Mouse (Mus musculus): ENCODE measurements at regions not wholly inside any gene's neighbourhood (a gene's known extent, or its start where the extent isn't known, plus 50 kb on each side); places are given as distances from the start of the nearest gene placed in this dataset.

DNA sequence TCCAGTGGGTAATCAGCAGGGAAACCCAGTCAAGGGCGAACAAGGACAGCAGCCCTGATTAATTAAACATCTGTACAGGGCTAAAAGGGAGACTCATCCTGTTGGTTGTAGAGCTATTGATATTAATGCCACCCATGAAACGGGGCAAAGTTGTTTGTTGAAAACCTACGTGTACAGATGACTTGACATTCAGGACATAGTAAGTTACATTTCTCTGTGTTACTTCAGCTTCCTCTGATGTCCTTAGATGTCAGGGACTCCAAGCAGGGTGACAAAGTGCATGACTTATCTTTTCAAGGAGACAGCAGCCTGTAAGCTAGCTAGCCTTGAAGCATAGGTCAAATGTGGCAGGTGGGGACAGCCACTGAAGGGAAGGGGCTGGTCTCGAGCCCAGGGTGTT, 390.5 kb downstream of the Ccdc171 start:
- H3K36me3 ChIP-seq (ENCODE audit: control insufficient read depth, insufficient read depth, low read length), result no peaks in the 10 kb centered on the region
- H3K4me3 ChIP-seq (ENCODE audit: low read depth, low read length), result no peak overlapping the region
- no peak overlapping the region for H3K9ac ChIP-seq (ENCODE audit: low read depth, low read length)
- no peaks in the 10 kb centered on the region for H3K4me1 ChIP-seq (replicated peaks; ENCODE audit: control insufficient read depth, insufficient read depth, low read length)
- H3K27ac ChIP-seq (ENCODE audit: low read depth, low read length), result no peak overlapping the region
- 73% methylated on average over 4 of the region's 4 CpGs for WGBS
- no peaks in the 10 kb centered on the region for H3K27me3 ChIP-seq (ENCODE audit: control insufficient read depth, insufficient read depth, low read length)
- H3K4me2 ChIP-seq (replicated peaks; ENCODE audit: low read depth, low read length), result no peak overlapping the region
- no peaks in the 10 kb centered on the region for H3K9me3 ChIP-seq (ENCODE audit: control insufficient read depth, low read length)
- DNase-seq (ENCODE audit: low spot score) (no peak), ATAC-seq (ENCODE audit: low FRiP score) (no peak)

DNA sequence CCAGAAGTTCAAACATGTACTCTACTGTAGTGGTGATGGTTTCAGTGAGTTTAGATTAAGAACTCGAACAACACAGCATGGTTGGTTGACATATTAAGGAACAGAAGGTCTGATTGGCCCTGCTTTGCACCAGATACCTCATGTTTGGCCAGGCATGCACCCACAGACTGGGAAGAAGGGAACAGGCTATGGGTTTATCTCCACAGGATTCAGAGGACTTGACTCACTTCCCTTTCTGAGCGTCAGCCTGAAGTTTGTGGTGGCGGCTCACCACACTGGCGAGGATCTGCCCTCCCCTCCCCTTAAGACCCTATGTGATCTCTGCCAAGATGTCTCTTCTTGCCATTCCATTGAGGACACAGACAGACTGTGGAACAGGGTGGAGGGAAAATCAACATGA, 391.7 kb downstream of the Ccdc171 start:
- H3K4me1 ChIP-seq (replicated peaks; ENCODE audit: control insufficient read depth, insufficient read depth, low read length), result no peaks in the 10 kb centered on the region
- no peak overlapping the region for H3K9ac ChIP-seq (ENCODE audit: low read depth, low read length)
- H3K4me3 ChIP-seq (ENCODE audit: low read depth, low read length), result no peak overlapping the region
- DNase-seq (ENCODE audit: low spot score), result no peak
- no peaks in the 10 kb centered on the region for H3K9me3 ChIP-seq (ENCODE audit: control insufficient read depth, low read length)
- no peak for ATAC-seq (ENCODE audit: low FRiP score)
- no peak overlapping the region for H3K27ac ChIP-seq (ENCODE audit: low read depth, low read length)
- no peaks in the 10 kb centered on the region for H3K27me3 ChIP-seq (ENCODE audit: control insufficient read depth, insufficient read depth, low read length)
- no peaks in the 10 kb centered on the region for H3K36me3 ChIP-seq (ENCODE audit: control insufficient read depth, insufficient read depth, low read length)
- H3K4me2 ChIP-seq (replicated peaks; ENCODE audit: low read depth, low read length), result no peak overlapping the region
- WGBS, result 89% methylated on average over 4 of the region's 4 CpGs

DNA sequence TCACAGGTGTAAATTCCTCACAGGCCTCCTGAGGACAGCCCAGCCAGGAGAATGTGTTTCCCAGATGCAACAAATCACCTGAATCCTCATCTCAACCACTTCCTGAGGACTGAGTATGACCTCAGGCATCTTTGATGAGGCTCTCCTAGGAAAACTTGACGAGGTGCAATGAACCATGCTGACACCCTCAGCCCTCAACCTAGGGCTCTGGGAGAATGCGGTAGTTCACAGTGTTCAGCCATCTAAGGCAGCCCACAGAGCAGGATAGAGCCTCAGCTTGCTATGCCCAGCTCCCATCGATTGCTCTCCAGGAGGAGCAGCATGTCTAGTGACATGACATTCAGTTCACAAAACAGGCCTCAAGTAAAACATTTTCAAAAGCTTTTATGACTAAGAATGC, 392.7 kb downstream of the Ccdc171 start:
- WGBS, result 83% methylated on average over 3 of the region's 3 CpGs
- no peak overlapping the region for H3K27ac ChIP-seq (ENCODE audit: low read depth, low read length)
- no peaks in the 10 kb centered on the region for H3K9me3 ChIP-seq (ENCODE audit: control insufficient read depth, low read length)
- H3K27me3 ChIP-seq (ENCODE audit: control insufficient read depth, insufficient read depth, low read length), result no peaks in the 10 kb centered on the region
- no peak overlapping the region for H3K9ac ChIP-seq (ENCODE audit: low read depth, low read length)
- no peak overlapping the region for H3K4me3 ChIP-seq (ENCODE audit: low read depth, low read length)
- H3K4me2 ChIP-seq (replicated peaks; ENCODE audit: low read depth, low read length), result no peak overlapping the region
- ATAC-seq (ENCODE audit: low FRiP score) (no peak), DNase-seq (ENCODE audit: low spot score) (no peak)
- H3K36me3 ChIP-seq (ENCODE audit: control insufficient read depth, insufficient read depth, low read length), result no peaks in the 10 kb centered on the region
- no peaks in the 10 kb centered on the region for H3K4me1 ChIP-seq (replicated peaks; ENCODE audit: control insufficient read depth, insufficient read depth, low read length)

DNA sequence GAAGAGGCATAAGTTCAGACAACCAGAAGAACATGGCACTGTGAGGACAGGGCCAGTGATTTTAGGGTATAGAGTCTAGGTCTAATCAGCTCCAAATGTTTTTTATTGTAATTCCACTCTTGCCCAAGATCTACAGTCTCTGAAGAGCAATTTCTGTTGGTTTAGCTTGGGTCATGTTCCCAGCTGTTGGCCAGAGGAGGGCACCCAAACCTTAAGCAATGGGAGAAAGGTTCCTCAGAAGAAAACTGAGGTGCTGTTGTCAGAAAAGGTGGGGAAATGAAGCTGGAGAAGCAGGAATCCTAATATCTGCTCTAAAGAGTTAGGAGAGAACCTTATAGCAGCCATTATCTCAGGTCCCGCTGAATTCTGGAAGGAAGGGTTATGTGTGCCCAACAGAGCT, 393.7 kb downstream of the Ccdc171 start:
- Histone ChIP-seq H3K4me2 (replicated peaks; ENCODE audit: low read depth, low read length) (no peak overlapping the region), H3K9ac (ENCODE audit: low read depth, low read length) (no peak overlapping the region), H3K9me3 (ENCODE audit: control insufficient read depth, low read length) (no peaks in the 10 kb centered on the region), H3K27me3 (ENCODE audit: control insufficient read depth, insufficient read depth, low read length) (no peaks in the 10 kb centered on the region), H3K4me1 (replicated peaks; ENCODE audit: control insufficient read depth, insufficient read depth, low read length) (no peaks in the 10 kb centered on the region), H3K27ac (ENCODE audit: low read depth, low read length) (no peak overlapping the region), H3K4me3 (ENCODE audit: low read depth, low read length) (no peak overlapping the region), H3K36me3 (ENCODE audit: control insufficient read depth, insufficient read depth, low read length) (no peaks in the 10 kb centered on the region)
- DNase-seq (ENCODE audit: low spot score) (no peak), ATAC-seq (ENCODE audit: low FRiP score) (no peak)
- 95% methylated on average over 1 of the region's 1 CpGs for WGBS

DNA sequence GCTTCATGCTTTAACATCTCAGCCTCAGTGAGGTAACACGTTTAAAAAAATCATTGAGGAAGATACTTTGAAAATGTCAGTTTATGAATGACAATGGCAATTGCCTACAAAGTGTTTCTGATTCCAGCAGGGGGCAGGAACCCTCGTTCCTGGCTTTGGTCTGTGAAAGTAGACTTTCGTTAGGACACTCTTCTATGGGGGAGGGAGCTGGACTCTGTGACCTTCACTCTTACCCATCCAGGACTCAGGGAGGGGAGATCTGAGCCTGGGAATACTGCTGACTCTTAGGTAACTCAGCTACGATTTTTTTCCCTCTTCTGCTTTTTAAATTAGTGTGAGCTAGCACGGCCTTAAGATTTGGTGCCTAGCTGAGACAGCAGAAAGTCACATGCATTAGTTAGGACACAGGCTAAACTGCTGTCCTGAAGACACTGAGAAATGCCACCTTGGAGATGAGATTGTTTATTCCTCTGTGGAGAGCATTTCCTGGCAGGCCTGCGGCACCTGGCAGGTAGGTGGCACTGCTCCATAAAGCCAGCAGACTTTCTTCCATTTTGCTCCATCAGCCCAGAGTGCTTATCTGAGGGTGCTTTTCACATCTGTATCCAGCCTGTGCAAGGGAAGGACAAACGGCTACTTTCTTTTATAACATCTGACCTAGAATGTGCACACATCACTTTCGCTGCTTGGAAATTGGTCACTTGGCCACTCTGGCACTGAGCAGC, 399.9 kb downstream of the Ccdc171 start:
- DNase-seq (ENCODE audit: low spot score) (no peak), ATAC-seq (ENCODE audit: low FRiP score) (no peak)
- WGBS, result 65% methylated on average over 8 of the region's 8 CpGs

DNA sequence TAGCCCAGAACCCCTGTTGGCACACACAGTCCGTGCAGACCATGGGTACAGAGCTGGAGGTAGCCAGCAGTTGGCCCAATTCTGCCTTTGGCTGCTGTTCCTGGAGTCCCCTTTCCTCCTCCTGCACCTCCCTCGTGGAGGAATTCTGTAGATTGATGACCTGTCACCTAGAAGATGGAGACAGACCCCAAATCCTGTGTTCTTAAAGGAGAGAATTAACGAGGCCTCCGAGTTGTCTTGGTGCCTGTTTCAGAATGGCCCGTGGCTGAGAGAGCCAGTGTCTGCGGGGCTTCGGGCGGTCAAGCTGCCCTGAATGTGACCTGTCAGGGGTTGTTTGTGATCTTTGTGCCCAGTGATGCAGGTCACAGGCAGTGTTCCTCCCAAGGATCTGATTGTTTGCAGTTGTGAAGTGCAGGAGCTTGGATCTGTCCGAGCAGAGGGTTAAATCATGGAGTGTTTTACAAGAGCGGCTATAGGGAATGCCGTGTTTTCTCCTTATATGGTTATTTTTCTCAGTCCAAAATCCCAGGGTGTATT, 400.9 kb downstream of the Ccdc171 start:
- H3K27me3 ChIP-seq (ENCODE audit: control insufficient read depth, insufficient read depth, low read length), result no peaks in the 10 kb centered on the region

More for the DNA sequence above, 399.9 kb downstream of the Ccdc171 start:
- no peaks in the 10 kb centered on the region for H3K4me1 ChIP-seq (replicated peaks; ENCODE audit: control insufficient read depth, insufficient read depth, low read length)
- no peak overlapping the region for H3K27ac ChIP-seq (ENCODE audit: low read depth, low read length)
- H3K9ac ChIP-seq (ENCODE audit: low read depth, low read length), result no peak overlapping the region
- H3K36me3 ChIP-seq (ENCODE audit: control insufficient read depth, insufficient read depth, low read length), result no peaks in the 10 kb centered on the region
- H3K27me3 ChIP-seq (ENCODE audit: control insufficient read depth, insufficient read depth, low read length), result no peaks in the 10 kb centered on the region
- no peak overlapping the region for H3K4me2 ChIP-seq (replicated peaks; ENCODE audit: low read depth, low read length)
- H3K4me3 ChIP-seq (ENCODE audit: low read depth, low read length), result no peak overlapping the region
- H3K9me3 ChIP-seq (ENCODE audit: control insufficient read depth, low read length), result no peaks in the 10 kb centered on the region

DNA sequence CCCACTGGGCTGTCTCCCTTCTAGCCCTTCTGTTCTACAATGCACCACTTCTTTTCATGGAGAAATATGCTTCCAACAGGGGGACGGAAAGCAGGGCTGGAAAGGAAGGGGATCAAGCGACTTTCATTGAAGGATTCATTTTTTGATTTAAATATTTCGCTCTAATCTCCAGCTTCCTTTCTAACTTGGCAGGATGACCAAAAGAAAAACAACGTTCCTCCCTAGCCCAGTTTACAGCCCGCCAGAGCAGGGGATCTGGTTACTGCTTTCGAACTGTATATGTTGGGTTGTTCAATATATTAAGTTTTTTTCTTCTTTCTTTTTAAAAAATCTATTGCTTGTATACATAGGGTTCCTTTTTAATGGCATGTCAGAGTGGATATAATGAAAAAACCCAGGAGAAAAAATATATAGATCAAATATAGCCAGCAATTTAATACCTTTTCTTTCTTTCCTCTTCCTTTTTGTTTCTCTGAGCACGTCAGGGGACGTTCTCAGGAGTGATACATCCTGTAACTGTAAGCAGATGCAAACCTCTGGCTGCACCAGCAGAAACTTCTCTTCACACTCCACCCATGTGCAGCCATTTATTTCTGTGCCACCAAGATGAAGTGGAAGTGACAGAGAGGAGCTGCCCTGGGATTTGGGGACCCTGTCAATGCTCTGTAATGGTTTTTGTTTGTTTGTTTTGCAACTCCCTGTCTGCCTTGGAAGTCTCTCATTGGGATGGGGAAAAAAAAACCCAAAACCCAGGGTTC, 406.7 kb downstream of the Ccdc171 start:
- Histone ChIP-seq H3K27ac (ENCODE audit: low read depth, low read length) (no peak overlapping the region), H3K4me1 (replicated peaks; ENCODE audit: control insufficient read depth, insufficient read depth, low read length) (no peaks in the 10 kb centered on the region), H3K9me3 (ENCODE audit: control insufficient read depth, low read length) (no peaks in the 10 kb centered on the region), H3K9ac (ENCODE audit: low read depth, low read length) (no peak overlapping the region), H3K4me3 (ENCODE audit: low read depth, low read length) (no peak overlapping the region), H3K36me3 (ENCODE audit: control insufficient read depth, insufficient read depth, low read length) (no peaks in the 10 kb centered on the region), H3K27me3 (ENCODE audit: control insufficient read depth, insufficient read depth, low read length) (no peaks in the 10 kb centered on the region), H3K4me2 (replicated peaks; ENCODE audit: low read depth, low read length) (no peak overlapping the region)
- WGBS, result 76% methylated on average over 8 of the region's 8 CpGs
- DNase-seq (ENCODE audit: low spot score) (no peak), ATAC-seq (ENCODE audit: low FRiP score) (no peak)

More for the DNA sequence above, 400.9 kb downstream of the Ccdc171 start:
- Histone ChIP-seq H3K4me2 (replicated peaks; ENCODE audit: low read depth, low read length) (no peak overlapping the region), H3K9me3 (ENCODE audit: control insufficient read depth, low read length) (no peaks in the 10 kb centered on the region), H3K27ac (ENCODE audit: low read depth, low read length) (no peak overlapping the region), H3K9ac (ENCODE audit: low read depth, low read length) (no peak overlapping the region), H3K4me3 (ENCODE audit: low read depth, low read length) (no peak overlapping the region), H3K36me3 (ENCODE audit: control insufficient read depth, insufficient read depth, low read length) (no peaks in the 10 kb centered on the region), H3K4me1 (replicated peaks; ENCODE audit: control insufficient read depth, insufficient read depth, low read length) (no peaks in the 10 kb centered on the region)
- ATAC-seq (ENCODE audit: low FRiP score) (no peak), DNase-seq (ENCODE audit: low spot score) (no peak)
- WGBS, result 21% methylated on average over 11 of the region's 11 CpGs

DNA sequence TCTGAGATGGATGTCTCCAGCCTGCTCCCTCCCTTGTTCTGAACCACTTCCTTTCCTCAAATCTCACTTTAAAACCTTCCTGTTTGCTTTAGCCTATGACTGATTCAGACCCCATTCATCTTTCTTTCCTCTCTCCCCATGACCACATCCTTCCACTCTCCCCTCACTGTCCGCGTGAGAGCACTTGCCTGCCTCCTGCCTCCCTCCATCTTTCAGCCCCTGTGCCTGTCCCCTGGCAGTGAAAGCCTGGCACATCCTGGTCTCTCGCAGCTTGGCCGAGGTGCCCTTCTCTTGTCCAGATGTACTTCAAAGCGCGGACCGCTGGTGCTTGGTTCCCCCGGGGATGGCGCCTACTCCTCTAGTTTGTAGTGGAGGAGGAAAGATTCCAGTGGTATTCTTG, 416.3 kb downstream of the Ccdc171 start:
- Histone ChIP-seq H3K27ac (ENCODE audit: low read depth, low read length) (no peak overlapping the region), H3K4me1 (replicated peaks; ENCODE audit: control insufficient read depth, insufficient read depth, low read length) (no peaks in the 10 kb centered on the region), H3K4me2 (replicated peaks; ENCODE audit: low read depth, low read length) (no peak overlapping the region), H3K9ac (ENCODE audit: low read depth, low read length) (no peak overlapping the region), H3K4me3 (ENCODE audit: low read depth, low read length) (no peak overlapping the region), H3K9me3 (ENCODE audit: control insufficient read depth, low read length) (no peaks in the 10 kb centered on the region), H3K36me3 (ENCODE audit: control insufficient read depth, insufficient read depth, low read length) (no peaks in the 10 kb centered on the region), H3K27me3 (ENCODE audit: control insufficient read depth, insufficient read depth, low read length) (no peaks in the 10 kb centered on the region)
- DNase-seq (ENCODE audit: low spot score) (no peak), ATAC-seq (ENCODE audit: low FRiP score) (no peak)
- WGBS, result 83% methylated on average over 9 of the region's 9 CpGs

DNA sequence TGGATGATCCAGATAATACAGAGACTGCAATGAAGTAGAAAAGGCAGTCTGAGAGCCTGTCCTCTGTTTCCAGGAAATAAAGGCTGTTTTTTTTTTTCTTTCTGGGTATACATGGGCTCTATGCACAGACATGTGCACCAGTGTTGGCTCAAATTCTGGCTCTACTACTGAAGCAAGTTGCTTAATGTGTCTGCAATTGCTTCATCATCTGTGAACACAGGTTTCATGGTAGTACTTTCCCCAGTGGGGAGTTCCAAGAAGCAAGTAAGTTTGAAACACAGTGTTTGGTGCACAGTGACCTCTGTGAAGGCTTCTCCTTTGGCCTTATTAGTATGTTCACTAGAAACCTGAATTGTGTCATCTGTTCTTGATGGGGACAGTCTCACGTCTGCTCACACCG, 424.3 kb downstream of the Ccdc171 start:
- Histone ChIP-seq H3K27me3 (ENCODE audit: control insufficient read depth, insufficient read depth, low read length) (no peaks in the 10 kb centered on the region), H3K36me3 (ENCODE audit: control insufficient read depth, insufficient read depth, low read length) (no peaks in the 10 kb centered on the region), H3K9ac (ENCODE audit: low read depth, low read length) (no peak overlapping the region), H3K4me1 (replicated peaks; ENCODE audit: control insufficient read depth, insufficient read depth, low read length) (no peaks in the 10 kb centered on the region), H3K4me3 (ENCODE audit: low read depth, low read length) (no peak overlapping the region), H3K27ac (ENCODE audit: low read depth, low read length) (no peak overlapping the region), H3K4me2 (replicated peaks; ENCODE audit: low read depth, low read length) (no peak overlapping the region), H3K9me3 (ENCODE audit: control insufficient read depth, low read length) (no peaks in the 10 kb centered on the region)
- WGBS, result 95% methylated on average over 2 of the region's 2 CpGs
- no peak for DNase-seq (ENCODE audit: low spot score)
- ATAC-seq (ENCODE audit: low FRiP score), result no peak

Data from hindbrain, embryonic 11.5 days (tissue).